Mouse (Mus musculus) testis, adult 2 months (tissue): ENCODE measurements around the gene Dclre1b.

ENCODE experiments used
- CTCF ChIP-seq: fragments of 200-500 bp; IDR thresholded peaks from 2 replicates; pipeline ENCODE4 v1.5.1; 2012; ENCODE audit warnings: low read depth, mild to moderate bottlenecking, inconsistent platforms, low read length, moderate library complexity; ENCODE audit not compliant: control insufficient read depth, insufficient read depth, insufficient replicate concordance
- POLR2A ChIP-seq: fragments of 200-500 bp; IDR thresholded peaks from 2 replicates; pipeline ENCODE4 v1.6.1; 2012; ENCODE audit warnings: low read depth, mild to moderate bottlenecking, inconsistent platforms, low read length, moderate library complexity; ENCODE audit not compliant: control insufficient read depth

DNA sequence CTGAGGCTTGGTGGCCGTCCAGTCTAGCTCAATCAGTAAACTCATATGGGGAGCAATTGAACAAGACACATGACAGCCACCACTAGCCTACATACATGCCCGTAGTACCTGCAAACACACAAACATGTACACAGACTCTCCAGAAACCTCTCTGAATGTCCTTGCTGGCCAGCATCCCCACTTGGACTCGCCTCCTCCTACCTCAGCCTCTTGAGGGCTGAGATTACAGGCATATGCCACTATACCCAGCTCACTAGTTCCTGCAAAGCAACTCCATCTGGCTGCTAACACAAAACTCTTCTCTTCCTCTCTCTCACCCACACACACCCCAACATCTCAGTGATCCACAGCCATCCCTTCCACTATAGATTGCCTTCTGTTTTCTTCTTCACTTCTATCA is 29.0 kb downstream of the Dclre1b start:
- TF ChIP-seq POLR2A (no peak), CTCF (no peak)
